ENCODE assay signal across 8 mouse cellular contexts in genomic region chr6:88549137-88549814, GRCm38 (mm10). TPM values are rescaled to one million over a fixed set of nuclear protein-coding genes. Genes with fewer than 3 reads are reported as not detected.
DNase-seq lines count a peak whose midpoint lies in the region; ATAC-seq and TF ChIP-seq lines count a peak whose summit lies in the region.

No protein-coding gene starts in this region.

- no peak for TF ChIP-seq EP300 in heart, adult 2 months (IDR thresholded peaks at IDR 0.05; ENCODE audit: insufficient read depth, low read depth, low read length)
- no peak for TF ChIP-seq EP300 in CH12.LX (IDR thresholded peaks at IDR 0.05; ENCODE audit: low read length)

- TF ChIP-seq POLR2A in heart, adult 2 months (IDR thresholded peaks at IDR 0.05; ENCODE audit: insufficient read depth, low read depth, low read length), result no peak
- TF ChIP-seq POLR2A in CH12.LX (IDR thresholded peaks at IDR 0.05; ENCODE audit: low read depth, low read length), result no peak

- WGBS in heart, adult 2 months, result 23% methylated on average over 4 of the region's 4 CpGs
- WGBS in heart, embryonic 12.5 days, result 33% methylated on average over 4 of the region's 4 CpGs
- WGBS in forebrain, postnatal 0 days, result 27% methylated on average over 4 of the region's 4 CpGs
- WGBS in midbrain, embryonic 14.5 days, result 21% methylated on average over 4 of the region's 4 CpGs

- H3K27ac ChIP-seq in heart, adult 2 months, result no peak overlapping the region
- H3K27ac ChIP-seq in heart, embryonic 12.5 days (ENCODE audit: poor library complexity, severe bottlenecking), result no peak overlapping the region
- H3K27ac ChIP-seq in CH12.LX (ENCODE audit: insufficient read depth, low read depth), result no peak overlapping the region
- no peak overlapping the region for H3K27ac ChIP-seq in forebrain, postnatal 0 days (ENCODE audit: low read depth, low read length)
- H3K27ac ChIP-seq in midbrain, embryonic 14.5 days (replicated peaks; ENCODE audit: low read depth, low read length), result no peak overlapping the region

- DNase-seq in heart, adult 2 months, result peak; percentile 20 to 72
- DNase-seq in CH12.LX (ENCODE audit: extremely low read depth), result peak; percentile 46
- peak; percentile 36 for DNase-seq in c-Kit-positive CD71-negative TER-119-negative erythroid progenitor cells, embryonic 14.5 days (ENCODE audit: low read depth)
- peak; percentile 81 for DNase-seq in forebrain, postnatal 0 days
- peak; percentile 52 for DNase-seq in layer of hippocampus, adult 9-10 months (ENCODE audit: low spot score)
- peak; percentile 88 for DNase-seq in midbrain, embryonic 14.5 days
- peak; percentile 55 for DNase-seq in thymus, postnatal 14 days

- H3K4me3 ChIP-seq in heart, adult 2 months, result no peak overlapping the region
- H3K4me3 ChIP-seq in heart, embryonic 12.5 days, result no peak overlapping the region
- no peak overlapping the region for H3K4me3 ChIP-seq in CH12.LX (replicated peaks in 1 of 3; ENCODE audit: low read depth in 2 of 3, low read length in 2 of 3, poor library complexity in 1 of 3)
- no peak overlapping the region for H3K4me3 ChIP-seq in forebrain, postnatal 0 days (ENCODE audit: low read depth, low read length)
- no peak overlapping the region for H3K4me3 ChIP-seq in midbrain, embryonic 14.5 days (replicated peaks; ENCODE audit: low read depth, low read length)

- peak; percentile 92; the same call in 1 of the 2 replicates for TF ChIP-seq CTCF in heart, adult 2 months (IDR thresholded peaks at IDR 0.05)
- peak; percentile 46 to 88 for TF ChIP-seq CTCF in CH12.LX (conservative IDR thresholded peaks at IDR 0.05 in 1 of 2, IDR thresholded peaks at IDR 0.05 in 1 of 2; ENCODE audit: low read depth in 2 of 2, low read length in 2 of 2)
- TF ChIP-seq CTCF in forebrain, postnatal 0 days (IDR thresholded peaks at IDR 0.05; ENCODE audit: low read depth), result peak; percentile 72

- no peaks in the 10 kb centered on the region for H3K79me2 ChIP-seq in heart, adult 2 months (replicated peaks; ENCODE audit: control insufficient read depth, insufficient read depth, low read length)
- H3K79me2 ChIP-seq in CH12.LX (replicated peaks; ENCODE audit: control insufficient read depth, extremely low read depth, insufficient read depth, poor library complexity, severe bottlenecking), result no peaks in the 10 kb centered on the region

- dilution Hi-C loops in CH12.LX (cut with MboI; ENCODE audit: extremely low pct_ligation_motif_present, extremely low pct_unique_long_range_greater_than_20kb, low sequenced_read_pairs), result no loop called here

- no peaks in the 10 kb centered on the region for H3K36me3 ChIP-seq in heart, adult 2 months (ENCODE audit: control insufficient read depth, insufficient read depth, low read length)
- H3K36me3 ChIP-seq in heart, embryonic 12.5 days, result no peaks in the 10 kb centered on the region
- no peaks in the 10 kb centered on the region for H3K36me3 ChIP-seq in CH12.LX (replicated peaks in 1 of 2; ENCODE audit: control insufficient read depth in 1 of 2, insufficient read depth in 1 of 2, low read length in 1 of 2)
- no peaks in the 10 kb centered on the region for H3K36me3 ChIP-seq in forebrain, postnatal 0 days (ENCODE audit: insufficient read depth)
- H3K36me3 ChIP-seq in midbrain, embryonic 14.5 days (ENCODE audit: control insufficient read depth, insufficient read depth, low read length), result no peaks in the 10 kb centered on the region

- no peaks in the 10 kb centered on the region for H3K9me3 ChIP-seq in heart, embryonic 12.5 days (replicated peaks)
- no peaks in the 10 kb centered on the region for H3K9me3 ChIP-seq in CH12.LX (replicated peaks; ENCODE audit: low read length)
- no peaks in the 10 kb centered on the region for H3K9me3 ChIP-seq in forebrain, postnatal 0 days (ENCODE audit: low read length)
- no peaks in the 10 kb centered on the region for H3K9me3 ChIP-seq in midbrain, embryonic 14.5 days (ENCODE audit: control insufficient read depth, low read length)

- H3K4me2 ChIP-seq in heart, embryonic 12.5 days, result no peak overlapping the region
- no peak overlapping the region for H3K4me2 ChIP-seq in CH12.LX (ENCODE audit: insufficient read depth, low read depth, poor library complexity, severe bottlenecking)
- H3K4me2 ChIP-seq in forebrain, postnatal 0 days (ENCODE audit: low read depth), result no peak overlapping the region
- no peak overlapping the region for H3K4me2 ChIP-seq in midbrain, embryonic 14.5 days (ENCODE audit: low read length)

- in situ Hi-C loops in CH12.LX (cut with MboI; ENCODE audit: low pct_ligation_motif_present, low pct_unique_long_range_greater_than_20kb, low sequenced_read_pairs), result no loop called here

- H3K4me1 ChIP-seq in heart, adult 2 months (ENCODE audit: control insufficient read depth, insufficient read depth, low read length), result no peaks in the 10 kb centered on the region
- H3K4me1 ChIP-seq in heart, embryonic 12.5 days (replicated peaks), result peaks cover 14% of the 10 kb centered on the region
- H3K4me1 ChIP-seq in CH12.LX (ENCODE audit: control insufficient read depth in 1 of 2, insufficient read depth in 2 of 2), result peaks cover 3% of the 10 kb centered on the region in 2 experiments; a peak in 2 of 4 replicates
- H3K4me1 ChIP-seq in forebrain, postnatal 0 days (ENCODE audit: insufficient read depth), result no peaks in the 10 kb centered on the region
- peaks cover 12% of the 10 kb centered on the region for H3K4me1 ChIP-seq in midbrain, embryonic 14.5 days (ENCODE audit: control insufficient read depth, insufficient read depth, low read length)

- intact Hi-C loops in heart, adult 2 months (cut with DNase I), result loop anchor here (1.0 to 5.0 kb wide), 3 partner anchors 283 to 342 kb away; no protein-coding TSS in a partner anchor

- ATAC-seq in heart, embryonic 12.5 days (ENCODE audit: insufficient number of reproducible peaks, low FRiP score), result no peak
- 0 out of 2 replicates have a peak, but pooled peaks have one; percentile 32 for ATAC-seq in forebrain, postnatal 0 days
- ATAC-seq in midbrain, embryonic 14.5 days (ENCODE audit: low FRiP score, low TSS enrichment), result no peak

- no peak overlapping the region for H3K9ac ChIP-seq in heart, adult 2 months (ENCODE audit: low read depth, low read length)
- no peak overlapping the region for H3K9ac ChIP-seq in heart, embryonic 12.5 days
- H3K9ac ChIP-seq in CH12.LX (ENCODE audit: insufficient read depth, low read depth), result no peak overlapping the region
- no peak overlapping the region for H3K9ac ChIP-seq in forebrain, postnatal 0 days
- H3K9ac ChIP-seq in midbrain, embryonic 14.5 days (replicated peaks; ENCODE audit: low read length), result no peak overlapping the region

- peak; percentile 90 for TF ChIP-seq RAD21 in CH12.LX (IDR thresholded peaks at IDR 0.05; ENCODE audit: low read depth, low read length)

- H3K27me3 ChIP-seq in heart, adult 2 months (ENCODE audit: control insufficient read depth, insufficient read depth, low read length), result no peaks in the 10 kb centered on the region; the same call in 1 of the 2 replicates
- peaks cover 32% of the 10 kb centered on the region for H3K27me3 ChIP-seq in heart, embryonic 12.5 days (replicated peaks)
- H3K27me3 ChIP-seq in CH12.LX (replicated peaks), result peaks cover 19% of the 10 kb centered on the region
- H3K27me3 ChIP-seq in forebrain, postnatal 0 days (ENCODE audit: insufficient read depth, low read length), result peaks cover 5% of the 10 kb centered on the region; the same call in 1 of the 2 replicates
- H3K27me3 ChIP-seq in midbrain, embryonic 14.5 days (ENCODE audit: control insufficient read depth, insufficient read depth, low read length), result no peaks in the 10 kb centered on the region

TF ChIP-seq in CH12.LX, 34 proteins besides CTCF, POLR2A, EP300 and RAD21:
- no peak for TF ChIP-seq TBP (conservative IDR thresholded peaks at IDR 0.05; ENCODE audit: low read depth, low read length)
- TF ChIP-seq JUND (conservative IDR thresholded peaks at IDR 0.05; ENCODE audit: low read depth, low read length), result no peak; the same call in 1 of the 2 replicates
- TF ChIP-seq MYC (IDR thresholded peaks at IDR 0.05; ENCODE audit: low read depth, low read length), result peak; percentile 33; the same call in 1 of the 2 replicates
- peak; percentile 50; the same call in 1 of the 2 replicates for TF ChIP-seq E2F4 (IDR thresholded peaks at IDR 0.05; ENCODE audit: insufficient replicate concordance, low read depth, low read length)
- peak; percentile 83 for TF ChIP-seq ZC3H11A (IDR thresholded peaks at IDR 0.05; ENCODE audit: low read depth, low read length)
- 0 out of 2 replicates have a peak, but pooled peaks have one; percentile 32 for TF ChIP-seq SIN3A (IDR thresholded peaks at IDR 0.05; ENCODE audit: low read length)
- no peak for TF ChIP-seq USF2 (conservative IDR thresholded peaks at IDR 0.05; ENCODE audit: low read depth, low read length)
- TF ChIP-seq ELF1 (IDR thresholded peaks at IDR 0.05; ENCODE audit: low read depth, low read length), result 0 out of 2 replicates have a peak, but pooled peaks have one; percentile 24
- peak; percentile 84 for TF ChIP-seq SMC3 (IDR thresholded peaks at IDR 0.05; ENCODE audit: low read depth, low read length)
- TF ChIP-seq CHD2 (IDR thresholded peaks at IDR 0.05; ENCODE audit: low read length), result no peak
- TF ChIP-seq KAT2A (IDR thresholded peaks at IDR 0.05; ENCODE audit: insufficient replicate concordance, low read length), result 0 out of 2 replicates have a peak, but pooled peaks have one; percentile 32
- peak; percentile 61 for TF ChIP-seq ZNF384 (IDR thresholded peaks at IDR 0.05; ENCODE audit: low read depth, low read length)
- TF ChIP-seq MXI1 (IDR thresholded peaks at IDR 0.05; ENCODE audit: low read depth, low read length), result no peak
- TF ChIP-seq HCFC1 (IDR thresholded peaks at IDR 0.05; ENCODE audit: low read depth, low read length), result no peak

RNA-seq across cellular contexts. Expression of gene Sec61a1, which starts 30.6 kb away (rescaled TPM):
- 10 to 100 TPM; 40.4 to 44.5 TPM for total RNA-seq in heart, adult 2 months (2021)
- 63.0 and 79.2 TPM in 2 replicates for polyA plus RNA-seq in heart, adult 2 months (2012; rRNA removed)
- 206 and 209 TPM in 2 replicates for polyA plus RNA-seq in heart, embryonic 12.5 days (2016; fragmentation: Nextera tagmentation; extraction: Ambion mirVana)
- 276 and 336 TPM in 2 replicates for total RNA-seq in CH12.LX (2012; rRNA removed)
- 232 and 237 TPM in 2 replicates for total RNA-seq in CH12.LX (2014; rRNA removed)
- 130 and 139 TPM in 2 replicates for polyA plus RNA-seq in CH12.LX (2012; ENCODE audit: insufficient read length, low read depth)
- total RNA-seq in forebrain, postnatal 0 days (2014; rRNA removed), result 150 and 191 TPM in 2 replicates
- 118 and 125 TPM in 2 replicates for polyA plus RNA-seq in forebrain, postnatal 0 days (2015; fragmentation: Nextera tagmentation; extraction: Ambion mirVana)
- polyA plus RNA-seq in midbrain, embryonic 14.5 days (2014; fragmentation: Nextera tagmentation; extraction: Ambion mirVana), result 136 and 157 TPM in 2 replicates

Comparison
In these comparisons a context has a peak if more than half of its experiments do, and no peak if none do; other contexts are left out.
1. DNase-seq: peak in every context shown above with its lines; median percentile 88 in midbrain, embryonic 14.5 days; 81 in forebrain, postnatal 0 days; 55 in thymus, postnatal 14 days; 52 in layer of hippocampus, adult 9-10 months; 46 in heart, adult 2 months; 46 in CH12.LX; 36 in c-Kit-positive CD71-negative TER-119-negative erythroid progenitor cells, embryonic 14.5 days.